Comparison of ENCODE assay signal across 9 mouse cellular contexts in genomic region chr2:28418034-28418433, GRCm38 (mm10). TPM values are rescaled to one million over a fixed set of nuclear protein-coding genes. Genes with fewer than 3 reads are reported as not detected.
DNase-seq lines count a peak whose midpoint lies in the region; ATAC-seq lines count a peak whose summit lies in the region.
"Had no signal": no experiment of that assay in that cellular context is flagged by ENCODE, and none has a peak within 500 bp of the region (broad histone marks: within the 10 kb centered on the region; RNA-seq: fewer than 3 reads in every experiment).

No protein-coding gene starts in this region.

- no peak overlapping the region for H3K4me3 ChIP-seq in forebrain, embryonic 15.5 days
- no peak overlapping the region for H3K4me3 ChIP-seq in hindbrain, embryonic 12.5 days
- H3K4me3 ChIP-seq: lung, embryonic 15.5 days had no signal

- DNase-seq in MN1 (ENCODE audit: low spot score), result peak; percentile 90
- peak; percentile 93 for DNase-seq in cerebellum, adult 11 months
- DNase-seq in layer of hippocampus, adult 9-11 months, result peak; percentile 85
- DNase-seq in lung, postnatal 36 days, result peak; percentile 92
- DNase-seq in right cerebral cortex, adult 18-20 months, result peak; percentile 86
- DNase-seq in urinary bladder, adult 2 months (ENCODE audit: low spot score), result peak; percentile 81

- no peak overlapping the region for H3K4me2 ChIP-seq in forebrain, embryonic 15.5 days (replicated peaks)
- no peak overlapping the region for H3K4me2 ChIP-seq in hindbrain, embryonic 12.5 days (replicated peaks)
- H3K4me2 ChIP-seq: lung, embryonic 15.5 days had no signal

- 35% methylated on average over 2 of the region's 2 CpGs for WGBS in forebrain, embryonic 15.5 days
- 55% methylated on average over 2 of the region's 2 CpGs for WGBS in hindbrain, embryonic 12.5 days

- H3K9me3 ChIP-seq in forebrain, embryonic 15.5 days, result no peaks in the 10 kb centered on the region
- H3K9me3 ChIP-seq in hindbrain, embryonic 12.5 days (replicated peaks), result no peaks in the 10 kb centered on the region
- H3K9me3 ChIP-seq: lung, embryonic 15.5 days had no signal

- H3K4me1 ChIP-seq in forebrain, embryonic 15.5 days, result peaks cover 26% of the 10 kb centered on the region
- H3K4me1 ChIP-seq in hindbrain, embryonic 12.5 days, result peaks cover 13% of the 10 kb centered on the region

- H3K9ac ChIP-seq in forebrain, embryonic 15.5 days (replicated peaks), result no peak overlapping the region
- H3K9ac ChIP-seq in hindbrain, embryonic 12.5 days, result no peak overlapping the region
- H3K9ac ChIP-seq: lung, embryonic 15.5 days had no signal

- H3K36me3 ChIP-seq in forebrain, embryonic 15.5 days, result no peaks in the 10 kb centered on the region
- H3K36me3 ChIP-seq in hindbrain, embryonic 12.5 days, result no peaks in the 10 kb centered on the region
- H3K36me3 ChIP-seq: lung, embryonic 15.5 days had no signal

- no peaks in the 10 kb centered on the region for H3K27me3 ChIP-seq in forebrain, embryonic 15.5 days
- H3K27me3 ChIP-seq in hindbrain, embryonic 12.5 days, result peaks cover 4% of the 10 kb centered on the region
- H3K27me3 ChIP-seq: lung, embryonic 15.5 days had no signal

- H3K27ac ChIP-seq in forebrain, embryonic 15.5 days (replicated peaks), result no peak overlapping the region
- H3K27ac ChIP-seq in hindbrain, embryonic 12.5 days, result no peak overlapping the region
- H3K27ac ChIP-seq: lung, embryonic 15.5 days had no signal

- peak; percentile 70 for ATAC-seq in forebrain, embryonic 15.5 days (replicated peaks)
- ATAC-seq in hindbrain, embryonic 12.5 days (ENCODE audit: low FRiP score), result peak; percentile 51

RNA-seq across cellular contexts. Expression of gene Ppp1r26, which starts 28.6 kb away (rescaled TPM):
- polyA plus RNA-seq in forebrain, embryonic 15.5 days (2015; fragmentation: Nextera tagmentation; extraction: Ambion mirVana), result 8.6 and 9.3 TPM in 2 replicates
- 10.0 and 10.6 TPM in 2 replicates for polyA plus RNA-seq in hindbrain, embryonic 12.5 days (2016; fragmentation: Nextera tagmentation; extraction: Ambion mirVana)
- polyA plus RNA-seq in urinary bladder, adult 2 months (2012; rRNA removed), result 4.5 and 5.2 TPM in 2 replicates

RNA-seq across cellular contexts. Expression of gene 1700007K13Rik, which starts 48.1 kb away (rescaled TPM):
- 1.1 and 3.2 TPM in 2 replicates for polyA plus RNA-seq in forebrain, embryonic 15.5 days (2015; fragmentation: Nextera tagmentation; extraction: Ambion mirVana)
- 3.7 and 4.0 TPM in 2 replicates for polyA plus RNA-seq in hindbrain, embryonic 12.5 days (2016; fragmentation: Nextera tagmentation; extraction: Ambion mirVana)
- polyA plus RNA-seq in urinary bladder, adult 2 months (2012; rRNA removed), result 1.8 and 2.2 TPM in 2 replicates

RNA-seq across cellular contexts. Expression of gene Mrps2, which starts 49.8 kb away (rescaled TPM):
- polyA plus RNA-seq in forebrain, embryonic 15.5 days (2015; fragmentation: Nextera tagmentation; extraction: Ambion mirVana), result 49.5 and 49.6 TPM in 2 replicates
- polyA plus RNA-seq in hindbrain, embryonic 12.5 days (2016; fragmentation: Nextera tagmentation; extraction: Ambion mirVana), result 52.5 and 54.3 TPM in 2 replicates
- polyA plus RNA-seq in urinary bladder, adult 2 months (2012; rRNA removed), result 28.2 and 30.9 TPM in 2 replicates
